Mouse (Mus musculus) stomach, embryonic 15.5 days (tissue): ENCODE measurements around the gene Cachd1. TPM values are rescaled to one million over a fixed set of nuclear protein-coding genes. Genes with fewer than 3 reads are reported as not detected.

Source experiments
- ATAC-seq: fragments of 200-750 bp; cut with Nextera tagmentation; 2 replicates; pipeline ENCODE4 v1.8.0; 2017; ENCODE audit warnings: low read depth, moderate number of reproducible peaks, moderate TSS enrichment; ENCODE audit not compliant: insufficient read depth, low FRiP score
- H3K27ac ChIP-seq: fragments of 300-500 bp; sonication (generic); 2 replicates; pipeline ENCODE4 v1.5.1; 2015; ENCODE audit warnings: mild to moderate bottlenecking, inconsistent platforms
- H3K27me3 ChIP-seq: fragments of 300-500 bp; sonication (generic); replicated peaks from 2 replicates; pipeline ENCODE4 v1.6.1; 2015; ENCODE audit warnings: inconsistent platforms
- H3K36me3 ChIP-seq: fragments of 300-500 bp; sonication (generic); 2 replicates; pipeline ENCODE4 v1.6.1; 2015; ENCODE audit warnings: inconsistent platforms
- H3K4me1 ChIP-seq: fragments of 300-500 bp; sonication (generic); 2 replicates; pipeline ENCODE4 v1.6.1; 2015; ENCODE audit warnings: inconsistent platforms
- H3K4me2 ChIP-seq: fragments of 300-500 bp; sonication (generic); 2 replicates; pipeline ENCODE4 v1.6.1; 2015; ENCODE audit warnings: mild to moderate bottlenecking, inconsistent platforms
- H3K4me3 ChIP-seq: fragments of 300-500 bp; sonication (generic); replicated peaks from 2 replicates; pipeline ENCODE4 v1.5.1; 2015; ENCODE audit warnings: inconsistent platforms
- H3K9ac ChIP-seq: fragments of 300-500 bp; sonication (generic); 2 replicates; pipeline ENCODE4 v1.6.1; 2015; ENCODE audit warnings: inconsistent platforms
- H3K9me3 ChIP-seq: fragments of 300-500 bp; sonication (generic); 2 replicates; pipeline ENCODE4 v1.6.1; 2016; ENCODE audit warnings: inconsistent platforms
- WGBS: fragments of 180-500 bp; shearing (Covaris S2); methylation state at CpG from one replicate; pipeline ENCODE4 v1.1.7; 2015; 5-methylcytosine and 5-hydroxymethylcytosine counted together
- polyA plus RNA-seq: library from polyadenylated mRNA; unstranded; fragments of >200 nt; fragmentation: Nextera tagmentation; extraction: Ambion mirVana; gene quantifications from 2 replicates; pipeline ENCODE4 v1.2.1, GENCODE M21; 2015

The Cachd1 gene
- polyA plus RNA-seq, 1 experiment from 2014 or later, result 13.0 TPM

- Histone ChIP-seq H3K9ac (no peak overlapping the region), H3K27ac (no peak overlapping the region), H3K4me1 (0 out of 2 replicates have a peak, but pooled peaks cover 2% of the 10 kb centered on the region), H3K9me3 (no peaks in the 10 kb centered on the region), H3K27me3 (no peaks in the 10 kb centered on the region), H3K36me3 (no peaks in the 10 kb centered on the region), H3K4me3 (no peak overlapping the region), H3K4me2 (no peak overlapping the region)
- no peak for ATAC-seq
- 53% methylated on average over 5 of the region's 5 CpGs for WGBS
These were observed 66.2 kb downstream of the Cachd1 start for GRCm38 (mm10) chr4:100842629-100843028.

GRCm38 (mm10) chr4:100843119-100843518 is 66.6 kb downstream of the Cachd1 start:
- H3K4me2 ChIP-seq, result no peak overlapping the region
- H3K4me3 ChIP-seq, result no peak overlapping the region
- no peaks in the 10 kb centered on the region for H3K36me3 ChIP-seq
- H3K9ac ChIP-seq, result no peak overlapping the region
- H3K27me3 ChIP-seq, result no peaks in the 10 kb centered on the region
- H3K27ac ChIP-seq, result no peak overlapping the region
- no peaks in the 10 kb centered on the region for H3K9me3 ChIP-seq
- WGBS, result 84% methylated on average over 5 of the region's 5 CpGs
- ATAC-seq, result no peak
- 0 out of 2 replicates have a peak, but pooled peaks cover 2% of the 10 kb centered on the region for H3K4me1 ChIP-seq

GRCm38 (mm10) chr4:100850846-100851495 is 74.5 kb downstream of the Cachd1 start:
- H3K27ac ChIP-seq, result no peak overlapping the region
- no peaks in the 10 kb centered on the region for H3K36me3 ChIP-seq
- no peak overlapping the region for H3K4me2 ChIP-seq
- no peaks in the 10 kb centered on the region for H3K27me3 ChIP-seq
- no peak overlapping the region for H3K4me3 ChIP-seq
- no peaks in the 10 kb centered on the region for H3K9me3 ChIP-seq
- H3K4me1 ChIP-seq, result 0 out of 2 replicates have a peak, but pooled peaks cover 2% of the 10 kb centered on the region
- WGBS, result 76% methylated on average over 7 of the region's 7 CpGs
- no peak for ATAC-seq
- H3K9ac ChIP-seq, result no peak overlapping the region

- Histone ChIP-seq H3K36me3 (no peaks in the 10 kb centered on the region), H3K9ac (no peak overlapping the region), H3K27me3 (no peaks in the 10 kb centered on the region), H3K4me2 (no peak overlapping the region), H3K4me3 (no peak overlapping the region), H3K27ac (no peak overlapping the region), H3K4me1 (peaks cover 11% of the 10 kb centered on the region), H3K9me3 (no peaks in the 10 kb centered on the region)
- 56% methylated on average over 3 of the region's 3 CpGs for WGBS
- ATAC-seq, result no peak
These were observed 76.0 kb downstream of the Cachd1 start for GRCm38 (mm10) chr4:100852448-100852847.

- Histone ChIP-seq H3K4me2 (no peak overlapping the region), H3K4me3 (no peak overlapping the region), H3K9ac (no peak overlapping the region), H3K27me3 (no peaks in the 10 kb centered on the region), H3K4me1 (peaks cover 13% of the 10 kb centered on the region), H3K27ac (no peak overlapping the region), H3K9me3 (no peaks in the 10 kb centered on the region), H3K36me3 (no peaks in the 10 kb centered on the region)
- WGBS, result 81% methylated on average over 1 of the region's 1 CpGs
- no peak for ATAC-seq
These were observed 77.0 kb downstream of the Cachd1 start for GRCm38 (mm10) chr4:100853426-100853825.

GRCm38 (mm10) chr4:100855373-100855772 is 78.9 kb downstream of the Cachd1 start:
- no peak overlapping the region for H3K27ac ChIP-seq
- peaks cover 13% of the 10 kb centered on the region for H3K4me1 ChIP-seq
- H3K36me3 ChIP-seq, result no peaks in the 10 kb centered on the region
- 73% methylated on average over 4 of the region's 4 CpGs for WGBS
- H3K9ac ChIP-seq, result no peak overlapping the region
- no peak overlapping the region for H3K4me2 ChIP-seq
- H3K4me3 ChIP-seq, result no peak overlapping the region
- no peaks in the 10 kb centered on the region for H3K27me3 ChIP-seq
- no peaks in the 10 kb centered on the region for H3K9me3 ChIP-seq
- no peak for ATAC-seq

GRCm38 (mm10) chr4:100857411-100857869 is 81.0 kb downstream of the Cachd1 start:
- Histone ChIP-seq H3K4me3 (no peak overlapping the region), H3K4me2 (no peak overlapping the region), H3K4me1 (peaks cover 13% of the 10 kb centered on the region), H3K9ac (no peak overlapping the region), H3K9me3 (no peaks in the 10 kb centered on the region), H3K27ac (no peak overlapping the region), H3K36me3 (no peaks in the 10 kb centered on the region), H3K27me3 (no peaks in the 10 kb centered on the region)
- WGBS, result 51% methylated on average over 3 of the region's 3 CpGs
- no peak for ATAC-seq

GRCm38 (mm10) chr4:100863861-100864428 is 87.5 kb downstream of the Cachd1 start:
- H3K9ac ChIP-seq, result no peak overlapping the region
- peak; percentile 42; the same call in 1 of the 2 replicates for ATAC-seq
- peaks cover 27% of the 10 kb centered on the region for H3K4me1 ChIP-seq
- H3K36me3 ChIP-seq, result no peaks in the 10 kb centered on the region
- H3K9me3 ChIP-seq, result no peaks in the 10 kb centered on the region
- WGBS, result 26% methylated on average over 15 of the region's 15 CpGs
- peak overlapping the region; percentile 62; the same call in 1 of the 2 replicates for H3K27ac ChIP-seq
- H3K4me3 ChIP-seq, result no peak overlapping the region
- H3K27me3 ChIP-seq, result no peaks in the 10 kb centered on the region
- H3K4me2 ChIP-seq, result 0 out of 2 replicates have a peak overlapping the region, but pooled peaks have one; percentile 11

GRCm38 (mm10) chr4:100865423-100865822 is 88.9 kb downstream of the Cachd1 start:
- 32% methylated on average over 13 of the region's 13 CpGs for WGBS
- Histone ChIP-seq H3K27me3 (no peaks in the 10 kb centered on the region), H3K4me1 (peaks cover 27% of the 10 kb centered on the region), H3K4me3 (no peak overlapping the region), H3K4me2 (no peak overlapping the region), H3K9me3 (no peaks in the 10 kb centered on the region), H3K27ac (peak overlapping the region; percentile 49; the same call in 1 of the 2 replicates), H3K9ac (no peak overlapping the region), H3K36me3 (no peaks in the 10 kb centered on the region)
- ATAC-seq, result no peak

GRCm38 (mm10) chr4:100865962-100866703 is 89.7 kb downstream of the Cachd1 start:
- Histone ChIP-seq H3K4me3 (no peak overlapping the region), H3K27me3 (no peaks in the 10 kb centered on the region), H3K4me2 (0 out of 2 replicates have a peak overlapping the region, but pooled peaks have one; percentile 12), H3K9me3 (no peaks in the 10 kb centered on the region), H3K36me3 (no peaks in the 10 kb centered on the region), H3K4me1 (peaks cover 27% of the 10 kb centered on the region), H3K9ac (no peak overlapping the region), H3K27ac (peak overlapping the region; percentile 49)
- no peak for ATAC-seq
- 38% methylated on average over 12 of the region's 12 CpGs for WGBS

- H3K4me3 ChIP-seq, result no peak overlapping the region
- H3K4me1 ChIP-seq, result no peaks in the 10 kb centered on the region
- WGBS, result 67% methylated on average over 3 of the region's 3 CpGs
- no peaks in the 10 kb centered on the region for H3K27me3 ChIP-seq
- H3K4me2 ChIP-seq, result no peak overlapping the region
- ATAC-seq, result no peak
- H3K9ac ChIP-seq, result no peak overlapping the region
- H3K9me3 ChIP-seq, result no peaks in the 10 kb centered on the region
- H3K36me3 ChIP-seq, result no peaks in the 10 kb centered on the region
- no peak overlapping the region for H3K27ac ChIP-seq
These were observed 100.9 kb downstream of the Cachd1 start for GRCm38 (mm10) chr4:100877351-100877750.

- Histone ChIP-seq H3K27ac (no peak overlapping the region), H3K36me3 (no peaks in the 10 kb centered on the region), H3K4me1 (no peaks in the 10 kb centered on the region), H3K27me3 (no peaks in the 10 kb centered on the region), H3K9me3 (no peaks in the 10 kb centered on the region), H3K9ac (no peak overlapping the region), H3K4me2 (no peak overlapping the region), H3K4me3 (no peak overlapping the region)
- ATAC-seq, result no peak
- 26% methylated on average over 8 of the region's 8 CpGs for WGBS
These were observed 102.9 kb downstream of the Cachd1 start for GRCm38 (mm10) chr4:100879414-100879813.
